Mouse (Mus musculus): ENCODE measurements at regions not wholly inside any gene's neighbourhood (a gene's known extent, or its start where the extent isn't known, plus 50 kb on each side); places are given as distances from the start of the nearest gene placed in this dataset.

- WGBS: 93% methylated on average over 10 of the region's 10 CpGs
- no peak for ATAC-seq (ENCODE audit: insufficient read depth, low FRiP score)
Observed at GRCm38 (mm10) chr4:105929658-105930057, 140.0 kb downstream of the Gm12728 start.

GRCm38 (mm10) chr4:105934971-105935370, 145.3 kb downstream of the Gm12728 start:
- WGBS: 62% methylated on average over 4 of the region's 4 CpGs
- H3K4me2 ChIP-seq (ENCODE audit: low read depth, low read length): no peak overlapping the region
- no peak overlapping the region for H3K9ac ChIP-seq (ENCODE audit: low read length)
- H3K9me3 ChIP-seq (replicated peaks; ENCODE audit: control insufficient read depth, low read length): no peaks in the 10 kb centered on the region
- H3K4me3 ChIP-seq (replicated peaks; ENCODE audit: low read length): no peak overlapping the region
- H3K36me3 ChIP-seq (ENCODE audit: control insufficient read depth, insufficient read depth, low read length): no peaks in the 10 kb centered on the region
- ATAC-seq (ENCODE audit: insufficient read depth, low FRiP score): no peak
- H3K27ac ChIP-seq (ENCODE audit: low read length): no peak overlapping the region
- no peaks in the 10 kb centered on the region for H3K27me3 ChIP-seq (ENCODE audit: control insufficient read depth, insufficient read depth, low read length)
- no peaks in the 10 kb centered on the region for H3K4me1 ChIP-seq (ENCODE audit: control insufficient read depth, insufficient read depth, low read length)

More at GRCm38 (mm10) chr4:105929658-105930057, 140.0 kb downstream of the Gm12728 start:
- H3K9ac ChIP-seq (ENCODE audit: low read length): no peak overlapping the region
- H3K9me3 ChIP-seq (replicated peaks; ENCODE audit: control insufficient read depth, low read length): no peaks in the 10 kb centered on the region
- no peak overlapping the region for H3K4me3 ChIP-seq (replicated peaks; ENCODE audit: low read length)
- no peaks in the 10 kb centered on the region for H3K36me3 ChIP-seq (ENCODE audit: control insufficient read depth, insufficient read depth, low read length)
- H3K27ac ChIP-seq (ENCODE audit: low read length): no peak overlapping the region
- no peaks in the 10 kb centered on the region for H3K4me1 ChIP-seq (ENCODE audit: control insufficient read depth, insufficient read depth, low read length)
- no peaks in the 10 kb centered on the region for H3K27me3 ChIP-seq (ENCODE audit: control insufficient read depth, insufficient read depth, low read length)
- H3K4me2 ChIP-seq (ENCODE audit: low read depth, low read length): no peak overlapping the region

- no peaks in the 10 kb centered on the region for H3K27me3 ChIP-seq (ENCODE audit: control insufficient read depth, insufficient read depth, low read length)
- H3K36me3 ChIP-seq (ENCODE audit: control insufficient read depth, insufficient read depth, low read length): no peaks in the 10 kb centered on the region
- H3K9ac ChIP-seq (ENCODE audit: low read length): no peak overlapping the region
- no peak for ATAC-seq (ENCODE audit: insufficient read depth, low FRiP score)
- H3K27ac ChIP-seq (ENCODE audit: low read length): no peak overlapping the region
- no peak overlapping the region for H3K4me3 ChIP-seq (replicated peaks; ENCODE audit: low read length)
- H3K4me1 ChIP-seq (ENCODE audit: control insufficient read depth, insufficient read depth, low read length): no peaks in the 10 kb centered on the region
- no peak overlapping the region for H3K4me2 ChIP-seq (ENCODE audit: low read depth, low read length)
- WGBS: 87% methylated on average over 7 of the region's 7 CpGs
- no peaks in the 10 kb centered on the region for H3K9me3 ChIP-seq (replicated peaks; ENCODE audit: control insufficient read depth, low read length)
Observed at GRCm38 (mm10) chr4:105936755-105937514, 147.3 kb downstream of the Gm12728 start.

- Histone ChIP-seq H3K27ac (ENCODE audit: low read length) (no peak overlapping the region), H3K4me1 (ENCODE audit: control insufficient read depth, insufficient read depth, low read length) (no peaks in the 10 kb centered on the region), H3K9ac (ENCODE audit: low read length) (no peak overlapping the region), H3K27me3 (ENCODE audit: control insufficient read depth, insufficient read depth, low read length) (no peaks in the 10 kb centered on the region), H3K4me2 (ENCODE audit: low read depth, low read length) (no peak overlapping the region), H3K36me3 (ENCODE audit: control insufficient read depth, insufficient read depth, low read length) (no peaks in the 10 kb centered on the region), H3K9me3 (replicated peaks; ENCODE audit: control insufficient read depth, low read length) (no peaks in the 10 kb centered on the region), H3K4me3 (replicated peaks; ENCODE audit: low read length) (no peak overlapping the region)
- no peak for ATAC-seq (ENCODE audit: insufficient read depth, low FRiP score)
- 89% methylated on average over 6 of the region's 6 CpGs for WGBS
Observed at GRCm38 (mm10) chr4:105937587-105937986, 147.9 kb downstream of the Gm12728 start.

GRCm38 (mm10) chr4:105938886-105939285, 149.2 kb downstream of the Gm12728 start:
- no peaks in the 10 kb centered on the region for H3K36me3 ChIP-seq (ENCODE audit: control insufficient read depth, insufficient read depth, low read length)
- H3K4me1 ChIP-seq (ENCODE audit: control insufficient read depth, insufficient read depth, low read length): no peaks in the 10 kb centered on the region
- no peak for ATAC-seq (ENCODE audit: insufficient read depth, low FRiP score)
- no peak overlapping the region for H3K27ac ChIP-seq (ENCODE audit: low read length)
- no peaks in the 10 kb centered on the region for H3K27me3 ChIP-seq (ENCODE audit: control insufficient read depth, insufficient read depth, low read length)
- no peak overlapping the region for H3K9ac ChIP-seq (ENCODE audit: low read length)
- H3K9me3 ChIP-seq (replicated peaks; ENCODE audit: control insufficient read depth, low read length): no peaks in the 10 kb centered on the region
- 88% methylated on average over 11 of the region's 11 CpGs for WGBS
- no peak overlapping the region for H3K4me3 ChIP-seq (replicated peaks; ENCODE audit: low read length)
- H3K4me2 ChIP-seq (ENCODE audit: low read depth, low read length): no peak overlapping the region

GRCm38 (mm10) chr4:105939636-105940199, 150.0 kb downstream of the Gm12728 start:
- Histone ChIP-seq H3K4me1 (ENCODE audit: control insufficient read depth, insufficient read depth, low read length) (peaks cover 5% of the 10 kb centered on the region), H3K36me3 (ENCODE audit: control insufficient read depth, insufficient read depth, low read length) (no peaks in the 10 kb centered on the region), H3K27ac (ENCODE audit: low read length) (no peak overlapping the region), H3K4me2 (ENCODE audit: low read depth, low read length) (no peak overlapping the region), H3K27me3 (ENCODE audit: control insufficient read depth, insufficient read depth, low read length) (no peaks in the 10 kb centered on the region), H3K4me3 (replicated peaks; ENCODE audit: low read length) (no peak overlapping the region), H3K9ac (ENCODE audit: low read length) (no peak overlapping the region), H3K9me3 (replicated peaks; ENCODE audit: control insufficient read depth, low read length) (no peaks in the 10 kb centered on the region)
- ATAC-seq (ENCODE audit: insufficient read depth, low FRiP score): no peak
- 75% methylated on average over 11 of the region's 11 CpGs for WGBS

GRCm38 (mm10) chr4:105940891-105941290, 151.2 kb downstream of the Gm12728 start:
- H3K36me3 ChIP-seq (ENCODE audit: control insufficient read depth, insufficient read depth, low read length): no peaks in the 10 kb centered on the region
- no peak for ATAC-seq (ENCODE audit: insufficient read depth, low FRiP score)
- no peak overlapping the region for H3K4me3 ChIP-seq (replicated peaks; ENCODE audit: low read length)
- no peaks in the 10 kb centered on the region for H3K9me3 ChIP-seq (replicated peaks; ENCODE audit: control insufficient read depth, low read length)
- H3K27ac ChIP-seq (ENCODE audit: low read length): no peak overlapping the region
- 86% methylated on average over 7 of the region's 7 CpGs for WGBS
- no peaks in the 10 kb centered on the region for H3K27me3 ChIP-seq (ENCODE audit: control insufficient read depth, insufficient read depth, low read length)
- no peak overlapping the region for H3K9ac ChIP-seq (ENCODE audit: low read length)
- H3K4me2 ChIP-seq (ENCODE audit: low read depth, low read length): no peak overlapping the region
- H3K4me1 ChIP-seq (ENCODE audit: control insufficient read depth, insufficient read depth, low read length): peaks cover 11% of the 10 kb centered on the region

GRCm38 (mm10) chr4:105941785-105942184, 152.1 kb downstream of the Gm12728 start:
- H3K4me2 ChIP-seq (ENCODE audit: low read depth, low read length): no peak overlapping the region
- no peak overlapping the region for H3K9ac ChIP-seq (ENCODE audit: low read length)
- H3K27me3 ChIP-seq (ENCODE audit: control insufficient read depth, insufficient read depth, low read length): no peaks in the 10 kb centered on the region
- no peaks in the 10 kb centered on the region for H3K36me3 ChIP-seq (ENCODE audit: control insufficient read depth, insufficient read depth, low read length)
- no peak for ATAC-seq (ENCODE audit: insufficient read depth, low FRiP score)
- peaks cover 11% of the 10 kb centered on the region for H3K4me1 ChIP-seq (ENCODE audit: control insufficient read depth, insufficient read depth, low read length)
- no peak overlapping the region for H3K27ac ChIP-seq (ENCODE audit: low read length)
- no peaks in the 10 kb centered on the region for H3K9me3 ChIP-seq (replicated peaks; ENCODE audit: control insufficient read depth, low read length)
- 50% methylated on average over 7 of the region's 7 CpGs for WGBS
- H3K4me3 ChIP-seq (replicated peaks; ENCODE audit: low read length): no peak overlapping the region

GRCm38 (mm10) chr4:105944962-105945361, 155.3 kb downstream of the Gm12728 start:
- Histone ChIP-seq H3K36me3 (ENCODE audit: control insufficient read depth, insufficient read depth, low read length) (no peaks in the 10 kb centered on the region), H3K27me3 (ENCODE audit: control insufficient read depth, insufficient read depth, low read length) (no peaks in the 10 kb centered on the region), H3K4me3 (replicated peaks; ENCODE audit: low read length) (no peak overlapping the region), H3K27ac (ENCODE audit: low read length) (no peak overlapping the region), H3K4me1 (ENCODE audit: control insufficient read depth, insufficient read depth, low read length) (peaks cover 11% of the 10 kb centered on the region), H3K4me2 (ENCODE audit: low read depth, low read length) (no peak overlapping the region), H3K9me3 (replicated peaks; ENCODE audit: control insufficient read depth, low read length) (no peaks in the 10 kb centered on the region), H3K9ac (ENCODE audit: low read length) (no peak overlapping the region)
- WGBS: 51% methylated on average over 5 of the region's 5 CpGs
- ATAC-seq (ENCODE audit: insufficient read depth, low FRiP score): no peak
